Mouse (Mus musculus): Measurements from ENCODE around the gene Mtus2.

DNA sequence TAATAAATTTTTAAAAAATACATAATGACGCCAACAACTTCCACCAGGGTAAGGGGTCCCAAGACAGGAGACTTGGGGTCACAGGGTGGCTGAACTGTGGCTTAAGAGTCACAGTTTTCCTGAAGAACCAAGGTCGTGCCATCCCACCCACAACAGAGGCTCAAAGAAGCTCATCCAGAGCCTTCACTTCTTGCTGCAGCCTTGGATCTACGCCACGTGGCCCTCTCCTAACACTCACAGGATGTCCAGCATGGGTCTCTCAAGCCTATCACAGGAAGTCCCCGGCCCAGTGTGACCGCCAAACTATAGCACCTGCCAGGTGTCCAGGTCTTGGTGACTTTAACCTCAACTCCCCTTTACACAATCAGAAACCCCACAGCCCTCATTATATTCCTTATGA, 400.0 kb downstream of the Mtus2 start:
- TF ChIP-seq CTCF (IDR thresholded peaks at IDR 0.05; ENCODE audit: low read depth) (no peak), EP300 (IDR thresholded peaks at IDR 0.05; ENCODE audit: low read depth) (no peak)

Data from liver, postnatal 0 days (tissue).